Mouse (Mus musculus): ENCODE data around the gene Tmem107.

GRCm38 (mm10) chr11:69077316-69077715 is 6.7 kb downstream of the Tmem107 start:
- TF ChIP-seq CTCF (IDR thresholded peaks at IDR 0.05) (no peak), EP300 (IDR thresholded peaks at IDR 0.05) (no peak)
